Mouse (Mus musculus): ENCODE measurements around the gene Sirt7. TPM values are rescaled to one million over a fixed set of nuclear protein-coding genes. Genes with fewer than 3 reads are reported as not detected.

Gene Sirt7
- total RNA-seq, 1 experiment = 29.4 TPM

DNA sequence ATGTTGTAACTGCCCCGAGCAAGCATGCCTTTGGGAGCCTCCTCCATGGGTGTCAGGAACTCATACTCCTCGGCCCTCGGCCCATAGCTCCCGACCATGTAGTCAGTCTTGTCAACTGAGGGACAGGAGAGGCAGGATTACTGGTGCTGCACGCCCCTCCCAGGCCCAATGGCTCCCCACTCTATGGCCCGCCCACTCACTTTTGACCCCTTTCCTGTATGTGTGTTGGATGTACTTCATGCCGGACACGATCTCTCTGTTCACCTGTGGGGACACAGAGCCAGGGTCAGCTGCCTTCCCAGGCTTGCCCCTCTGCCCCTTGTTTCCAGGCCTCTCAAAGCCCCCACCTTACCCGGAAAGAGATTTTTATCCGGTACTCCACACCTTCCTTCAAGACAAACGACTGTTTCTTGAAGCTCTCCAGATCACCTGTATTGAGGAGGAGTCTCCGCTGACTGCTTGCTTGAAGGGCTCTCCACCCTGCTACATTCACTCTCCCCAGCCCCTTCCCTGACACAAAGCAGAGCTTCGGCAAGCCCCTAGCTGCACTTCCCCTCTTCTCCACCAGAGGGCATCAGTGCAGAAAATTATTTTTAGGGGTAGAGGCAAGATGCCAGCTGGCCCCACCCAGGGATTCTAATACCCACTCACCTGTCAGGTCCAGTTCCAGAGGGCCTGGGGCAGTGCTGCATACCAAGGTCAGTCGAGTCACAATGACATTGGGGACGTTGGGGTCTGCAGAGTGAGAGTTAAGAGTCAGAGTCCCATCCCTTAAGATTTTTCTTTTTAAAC, 45.5 kb downstream of the Sirt7 start:
- H3K4me3 ChIP-seq (ENCODE audit: insufficient read depth in 1 of 2, low read depth in 1 of 2, low read length in 2 of 2, poor library complexity in 1 of 2, severe bottlenecking in 1 of 2) = peak overlapping the region; percentile 88 to 89; a peak in 3 of 4 replicates
- TF ChIP-seq MAFK (IDR thresholded peaks at IDR 0.05; ENCODE audit: insufficient read depth, low read depth, low read length) = no peak
- 0 out of 2 replicates have a peak, but pooled peaks have one; percentile 12 for TF ChIP-seq ZC3H11A (IDR thresholded peaks at IDR 0.05; ENCODE audit: borderline replicate concordance, low read depth, low read length)
- TF ChIP-seq ZNF384 (IDR thresholded peaks at IDR 0.05; ENCODE audit: low read depth, low read length) = no peak
- H3K27ac ChIP-seq (ENCODE audit: insufficient read depth, low read depth, low read length, poor library complexity, severe bottlenecking) = peak overlapping the region; percentile 15
- no peaks in the 10 kb centered on the region for H3K9me3 ChIP-seq (ENCODE audit: control insufficient read depth, insufficient read depth, low read depth, low read length)
- peak; percentile 79 for DNase-seq (ENCODE audit: low read depth, low spot score)
- H3K9ac ChIP-seq (ENCODE audit: insufficient read depth, low read depth, low read length, poor library complexity, severe bottlenecking) = peak overlapping the region; percentile 8; the same call in 1 of the 2 replicates
- in situ Hi-C loops (cut with MboI; ENCODE audit: low sequenced_read_pairs in 2 of 2, unreplicated experiment in 2 of 2) = no loop called here
- H3K36me3 ChIP-seq (ENCODE audit: control insufficient read depth, insufficient read depth, low read length, poor library complexity, severe bottlenecking) = peaks cover 28% of the 10 kb centered on the region
- peaks cover 3 to 21% of the 10 kb centered on the region in 2 experiments for H3K4me1 ChIP-seq (ENCODE audit: control insufficient read depth in 2 of 2, insufficient read depth in 2 of 2, low read length in 2 of 2, poor library complexity in 1 of 2)

- Histone ChIP-seq H3K36me3 (ENCODE audit: control insufficient read depth, insufficient read depth, low read length, poor library complexity, severe bottlenecking) (peaks cover 28% of the 10 kb centered on the region), H3K9me3 (ENCODE audit: control insufficient read depth, insufficient read depth, low read depth, low read length) (no peaks in the 10 kb centered on the region), H3K9ac (ENCODE audit: insufficient read depth, low read depth, low read length, poor library complexity, severe bottlenecking) (0 out of 2 replicates have a peak overlapping the region, but pooled peaks have one; percentile 8), H3K27ac (ENCODE audit: insufficient read depth, low read depth, low read length, poor library complexity, severe bottlenecking) (peak overlapping the region; percentile 15; the same call in 1 of the 2 replicates), H3K4me1 (ENCODE audit: control insufficient read depth in 2 of 2, insufficient read depth in 2 of 2, low read length in 2 of 2, poor library complexity in 1 of 2) (peaks cover 3 to 21% of the 10 kb centered on the region in 2 experiments), H3K4me3 (ENCODE audit: insufficient read depth in 1 of 2, low read depth in 1 of 2, low read length in 2 of 2, poor library complexity in 1 of 2, severe bottlenecking in 1 of 2) (no peak overlapping the region)
- DNase-seq (ENCODE audit: low read depth, low spot score) = no peak
- TF ChIP-seq CHD2 (IDR thresholded peaks at IDR 0.05; ENCODE audit: low read depth, low read length) (no peak), ZC3H11A (IDR thresholded peaks at IDR 0.05; ENCODE audit: borderline replicate concordance, low read depth, low read length) (no peak), MAFK (IDR thresholded peaks at IDR 0.05; ENCODE audit: insufficient read depth, low read depth, low read length) (no peak), ZNF384 (IDR thresholded peaks at IDR 0.05; ENCODE audit: low read depth, low read length) (no peak), HCFC1 (IDR thresholded peaks at IDR 0.05; ENCODE audit: borderline replicate concordance, insufficient read depth, low read length) (no peak)
- in situ Hi-C loops (cut with MboI; ENCODE audit: low sequenced_read_pairs in 2 of 2, unreplicated experiment in 2 of 2) = no loop called here
Measured at GRCm38 (mm10) chr11:120578694-120579243, 46.3 kb downstream of the Sirt7 start.

- no peaks in the 10 kb centered on the region for H3K9me3 ChIP-seq (ENCODE audit: control insufficient read depth, insufficient read depth, low read depth, low read length)
- in situ Hi-C loops (cut with MboI; ENCODE audit: low sequenced_read_pairs in 2 of 2, unreplicated experiment in 2 of 2) = no loop called here
- no peak for TF ChIP-seq MAFK (IDR thresholded peaks at IDR 0.05; ENCODE audit: insufficient read depth, low read depth, low read length)
- TF ChIP-seq ZNF384 (IDR thresholded peaks at IDR 0.05; ENCODE audit: low read depth, low read length) = no peak
- no peak for TF ChIP-seq CHD2 (IDR thresholded peaks at IDR 0.05; ENCODE audit: low read depth, low read length)
- TF ChIP-seq HCFC1 (IDR thresholded peaks at IDR 0.05; ENCODE audit: borderline replicate concordance, insufficient read depth, low read length) = no peak
- no peak for TF ChIP-seq ZC3H11A (IDR thresholded peaks at IDR 0.05; ENCODE audit: borderline replicate concordance, low read depth, low read length)
- peaks cover 3 to 21% of the 10 kb centered on the region in 2 experiments for H3K4me1 ChIP-seq (ENCODE audit: control insufficient read depth in 2 of 2, insufficient read depth in 2 of 2, low read length in 2 of 2, poor library complexity in 1 of 2)
- no peak overlapping the region for H3K9ac ChIP-seq (ENCODE audit: insufficient read depth, low read depth, low read length, poor library complexity, severe bottlenecking)
- no peak overlapping the region; the same call in 1 of the 2 replicates for H3K27ac ChIP-seq (ENCODE audit: insufficient read depth, low read depth, low read length, poor library complexity, severe bottlenecking)
- H3K36me3 ChIP-seq (ENCODE audit: control insufficient read depth, insufficient read depth, low read length, poor library complexity, severe bottlenecking) = peaks cover 28% of the 10 kb centered on the region
- no peak for DNase-seq (ENCODE audit: low read depth, low spot score)
- no peak overlapping the region for H3K4me3 ChIP-seq (ENCODE audit: insufficient read depth in 1 of 2, low read depth in 1 of 2, low read length in 2 of 2, poor library complexity in 1 of 2, severe bottlenecking in 1 of 2)
Measured at GRCm38 (mm10) chr11:120578024-120578693, 46.9 kb downstream of the Sirt7 start.

GRCm38 (mm10) chr11:120577211-120578023, 47.6 kb downstream of the Sirt7 start:
- in situ Hi-C loops (cut with MboI; ENCODE audit: low sequenced_read_pairs in 2 of 2, unreplicated experiment in 2 of 2) = no loop called here
- Histone ChIP-seq H3K27ac (ENCODE audit: insufficient read depth, low read depth, low read length, poor library complexity, severe bottlenecking) (no peak overlapping the region; the same call in 1 of the 2 replicates), H3K4me1 (ENCODE audit: control insufficient read depth in 2 of 2, insufficient read depth in 2 of 2, low read length in 2 of 2, poor library complexity in 1 of 2) (peaks cover 3 to 21% of the 10 kb centered on the region in 2 experiments), H3K9me3 (ENCODE audit: control insufficient read depth, insufficient read depth, low read depth, low read length) (no peaks in the 10 kb centered on the region), H3K4me3 (ENCODE audit: insufficient read depth in 1 of 2, low read depth in 1 of 2, low read length in 2 of 2, poor library complexity in 1 of 2, severe bottlenecking in 1 of 2) (no peak overlapping the region), H3K36me3 (ENCODE audit: control insufficient read depth, insufficient read depth, low read length, poor library complexity, severe bottlenecking) (peaks cover 28% of the 10 kb centered on the region), H3K9ac (ENCODE audit: insufficient read depth, low read depth, low read length, poor library complexity, severe bottlenecking) (no peak overlapping the region)
- no peak for DNase-seq (ENCODE audit: low read depth, low spot score)
- TF ChIP-seq ZNF384 (IDR thresholded peaks at IDR 0.05; ENCODE audit: low read depth, low read length) (no peak), ZC3H11A (IDR thresholded peaks at IDR 0.05; ENCODE audit: borderline replicate concordance, low read depth, low read length) (0 out of 2 replicates have a peak, but pooled peaks have one; percentile 3), CHD2 (IDR thresholded peaks at IDR 0.05; ENCODE audit: low read depth, low read length) (no peak), MAFK (IDR thresholded peaks at IDR 0.05; ENCODE audit: insufficient read depth, low read depth, low read length) (peak; percentile 73), HCFC1 (IDR thresholded peaks at IDR 0.05; ENCODE audit: borderline replicate concordance, insufficient read depth, low read length) (no peak)
